Mouse (Mus musculus) layer of hippocampus, postnatal 36 days (tissue): ENCODE results near the gene Ptpn14. TPM values are rescaled to one million over a fixed set of nuclear protein-coding genes. Genes with fewer than 3 reads are reported as not detected.

Experiments used
- DNase-seq, 2 experiments: peaks; one replicate each; pipeline ENCODE4 v3.0.0; 2022
- total RNA-seq, 2 experiments: library from RNA; stranded (reverse); gene quantifications; 2 replicates each; pipeline ENCODE4 v1.2.3; 2021

Gene Ptpn14
- total RNA-seq, 2 experiments from 2014 or later, result 12.2 to 12.4 TPM

- no peak for DNase-seq
Measured at GRCm38 (mm10) chr1:189814385-189814784, 86.3 kb downstream of the Ptpn14 start.

- DNase-seq, result no peak
Measured at GRCm38 (mm10) chr1:189817089-189817488, 89.0 kb downstream of the Ptpn14 start.

- DNase-seq, result peak; percentile 32 to 53
Measured at GRCm38 (mm10) chr1:189817810-189818209, 89.7 kb downstream of the Ptpn14 start.

- no peak for DNase-seq
Measured at GRCm38 (mm10) chr1:189820111-189820510, 92.0 kb downstream of the Ptpn14 start.

GRCm38 (mm10) chr1:189824436-189824835 is 96.4 kb downstream of the Ptpn14 start:
- no peak for DNase-seq

GRCm38 (mm10) chr1:189830391-189830790 is 102.3 kb downstream of the Ptpn14 start:
- no peak for DNase-seq

- DNase-seq, result no peak
Measured at GRCm38 (mm10) chr1:189830797-189831232, 102.7 kb downstream of the Ptpn14 start.

- DNase-seq, result no peak
Measured at GRCm38 (mm10) chr1:189833351-189833750, 105.3 kb downstream of the Ptpn14 start.

GRCm38 (mm10) chr1:189834166-189834565 is 106.1 kb downstream of the Ptpn14 start:
- DNase-seq, result no peak

- no peak for DNase-seq
Measured at GRCm38 (mm10) chr1:189846319-189846718, 118.3 kb downstream of the Ptpn14 start.

- no peak for DNase-seq
Measured at GRCm38 (mm10) chr1:189849550-189849949, 121.5 kb downstream of the Ptpn14 start.

GRCm38 (mm10) chr1:189852051-189852450 is 124.0 kb downstream of the Ptpn14 start:
- DNase-seq, result no peak

GRCm38 (mm10) chr1:189852456-189852855 is 124.4 kb downstream of the Ptpn14 start:
- DNase-seq, result no peak

- DNase-seq, result no peak
Measured at GRCm38 (mm10) chr1:189854646-189855045, 126.6 kb downstream of the Ptpn14 start.

GRCm38 (mm10) chr1:189855739-189856138 is 127.7 kb downstream of the Ptpn14 start:
- no peak for DNase-seq

GRCm38 (mm10) chr1:189858377-189858776 is 130.3 kb downstream of the Ptpn14 start:
- DNase-seq, result no peak

- DNase-seq, result no peak
Measured at GRCm38 (mm10) chr1:189860112-189860941, 132.3 kb downstream of the Ptpn14 start.

- DNase-seq, result no peak
Measured at GRCm38 (mm10) chr1:189860942-189861315, 132.9 kb downstream of the Ptpn14 start.

GRCm38 (mm10) chr1:189863727-189864126 is 135.7 kb downstream of the Ptpn14 start:
- DNase-seq, result no peak

- DNase-seq, result no peak
Measured at GRCm38 (mm10) chr1:189864301-189864700, 136.2 kb downstream of the Ptpn14 start.

- no peak for DNase-seq
Measured at GRCm38 (mm10) chr1:189864846-189865560, 136.9 kb downstream of the Ptpn14 start.

- DNase-seq, result no peak
Measured at GRCm38 (mm10) chr1:189866621-189867020, 138.6 kb downstream of the Ptpn14 start.

- no peak for DNase-seq
Measured at GRCm38 (mm10) chr1:189867034-189867433, 139.0 kb downstream of the Ptpn14 start.

- no peak for DNase-seq
Measured at GRCm38 (mm10) chr1:189867497-189867896, 139.4 kb downstream of the Ptpn14 start.
